Mouse (Mus musculus) adrenal gland, postnatal 25 days (tissue): ENCODE measurements around the gene Tmem164. TPM values are rescaled to one million over a fixed set of nuclear protein-coding genes. Genes with fewer than 3 reads are reported as not detected.

ENCODE experiments used
- DNase-seq: peaks from one replicate; pipeline ENCODE4 v3.0.0; 2021; ENCODE audit warnings: mixed read lengths
- microRNA-seq, 2 experiments: library from miRNA; unstranded; fragments of <30 nt; microRNA quantifications; one replicate each; pipeline ENCODE4 v1.2.0; 2021
- total RNA-seq: library from RNA; stranded (reverse); gene quantifications from 2 replicates; pipeline ENCODE4 v1.2.3, GENCODE M21; 2021

Gene Tmem164
- total RNA-seq, 1 experiment from 2014 or later: 44.1 TPM

- no peak for DNase-seq
Measured at GRCm38 (mm10) chrX:142829866-142830470, 148.8 kb downstream of the Tmem164 start.

GRCm38 (mm10) chrX:142830572-142830971 lies 149.4 kb downstream of the Tmem164 start:
- no peak for DNase-seq

GRCm38 (mm10) chrX:142832221-142832620 lies 151.0 kb downstream of the Tmem164 start:
- DNase-seq: no peak

GRCm38 (mm10) chrX:142833164-142833796 lies 152.1 kb downstream of the Tmem164 start:
- no peak for DNase-seq

- DNase-seq: no peak
Measured at GRCm38 (mm10) chrX:142834807-142835206, 153.6 kb downstream of the Tmem164 start.

- no peak for DNase-seq
Measured at GRCm38 (mm10) chrX:142836399-142836798, 155.2 kb downstream of the Tmem164 start.

- DNase-seq: no peak
Measured at GRCm38 (mm10) chrX:142837316-142837715, 156.1 kb downstream of the Tmem164 start.

- DNase-seq: no peak
Measured at GRCm38 (mm10) chrX:142838841-142839240, 157.6 kb downstream of the Tmem164 start.

GRCm38 (mm10) chrX:142839411-142839810 lies 158.2 kb downstream of the Tmem164 start:
- no peak for DNase-seq

GRCm38 (mm10) chrX:142841916-142842315 lies 160.7 kb downstream of the Tmem164 start:
- DNase-seq: no peak

DNA sequence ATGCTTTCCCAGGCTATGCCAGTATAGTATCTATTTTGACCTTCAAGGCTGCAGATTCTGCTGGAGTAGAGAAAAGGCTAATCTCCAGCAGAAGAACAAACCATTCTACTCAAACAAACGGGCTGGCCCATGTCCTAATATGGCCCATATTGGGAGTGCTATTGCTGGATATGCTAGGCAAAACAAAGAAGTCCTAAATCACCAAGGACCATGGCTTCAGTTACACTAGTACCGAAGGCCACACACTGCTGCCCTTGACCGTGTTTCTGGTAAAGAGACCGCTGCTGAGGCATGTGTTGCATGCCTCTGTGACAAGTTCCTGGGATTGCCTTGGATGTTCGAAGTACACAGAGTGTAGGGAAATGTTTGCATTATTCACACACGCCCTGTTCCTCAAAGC lies 165.1 kb downstream of the Tmem164 start:
- no peak for DNase-seq

GRCm38 (mm10) chrX:142848032-142848431 lies 166.8 kb downstream of the Tmem164 start:
- DNase-seq: no peak

- DNase-seq: no peak
Measured at GRCm38 (mm10) chrX:142869844-142870243, 188.6 kb downstream of the Tmem164 start.

DNA sequence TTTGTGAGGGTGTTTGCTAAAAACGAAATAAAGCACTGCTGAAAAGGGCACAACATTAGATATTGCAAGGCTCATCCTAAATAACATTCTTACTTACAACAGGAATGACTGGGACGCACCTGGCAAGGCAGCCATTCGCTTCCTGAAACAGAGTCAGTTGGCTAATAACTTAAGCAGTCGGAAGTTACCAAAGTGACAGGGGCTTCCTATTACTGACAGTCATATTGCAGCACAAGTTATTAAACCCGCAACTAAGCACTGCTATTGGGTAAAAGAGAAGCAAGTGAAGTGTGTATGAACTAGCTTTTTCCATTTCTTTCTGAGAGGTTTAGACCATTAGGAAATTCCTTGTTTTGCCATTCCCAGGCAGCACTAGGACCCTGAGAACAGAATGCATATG lies 201.0 kb downstream of the Tmem164 start:
- no peak for DNase-seq

DNA sequence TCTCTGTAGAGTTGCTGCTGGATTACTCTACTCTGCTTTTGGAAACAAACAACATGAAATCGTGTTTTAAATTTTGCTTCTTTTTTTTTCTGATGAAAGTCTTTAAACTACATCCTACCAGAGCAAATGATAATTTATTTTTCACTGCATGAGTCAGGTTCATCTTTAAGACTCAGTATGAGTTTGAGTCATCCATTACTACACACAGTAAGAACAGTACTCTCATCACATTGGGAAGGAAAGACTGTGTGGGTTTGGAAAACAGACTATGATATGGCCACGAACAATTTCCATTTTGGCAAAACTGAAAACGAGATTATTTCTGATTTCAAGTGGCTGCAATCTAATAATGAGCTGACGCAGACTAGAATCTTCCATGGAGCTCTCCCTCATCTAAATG lies 202.4 kb downstream of the Tmem164 start:
- DNase-seq: no peak

DNA sequence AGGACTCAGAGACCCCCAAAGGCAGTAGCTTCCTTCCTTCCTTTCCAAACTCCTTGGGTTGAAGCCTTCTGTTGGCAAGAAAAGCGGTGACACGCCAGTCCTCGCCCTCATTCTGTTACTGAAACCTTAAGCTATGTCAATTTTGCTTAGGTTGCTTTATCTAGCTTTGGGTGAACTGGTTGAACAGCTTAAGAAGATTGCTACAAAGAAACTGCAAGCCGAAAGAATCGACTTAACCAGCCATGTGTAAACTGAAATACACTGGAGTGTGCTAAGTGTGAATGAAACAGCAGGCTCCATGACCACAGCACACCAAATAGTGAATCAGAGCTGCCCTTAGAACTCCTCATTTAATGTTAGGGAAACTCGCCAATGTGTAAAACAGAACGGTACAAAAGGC lies 204.8 kb downstream of the Tmem164 start:
- no peak for DNase-seq

Small RNA genes within 50 kb of the gene (microRNA-seq; reads per million reads assigned to microRNA genes)
- 12,712 to 15,542 reads per million in 2 experiments for gene Mir652
